Mouse (Mus musculus): ENCODE measurements at regions not wholly inside any gene's neighbourhood (a gene's known extent, or its start where the extent isn't known, plus 50 kb on each side); places are given as distances from the start of the nearest gene placed in this dataset.

DNA sequence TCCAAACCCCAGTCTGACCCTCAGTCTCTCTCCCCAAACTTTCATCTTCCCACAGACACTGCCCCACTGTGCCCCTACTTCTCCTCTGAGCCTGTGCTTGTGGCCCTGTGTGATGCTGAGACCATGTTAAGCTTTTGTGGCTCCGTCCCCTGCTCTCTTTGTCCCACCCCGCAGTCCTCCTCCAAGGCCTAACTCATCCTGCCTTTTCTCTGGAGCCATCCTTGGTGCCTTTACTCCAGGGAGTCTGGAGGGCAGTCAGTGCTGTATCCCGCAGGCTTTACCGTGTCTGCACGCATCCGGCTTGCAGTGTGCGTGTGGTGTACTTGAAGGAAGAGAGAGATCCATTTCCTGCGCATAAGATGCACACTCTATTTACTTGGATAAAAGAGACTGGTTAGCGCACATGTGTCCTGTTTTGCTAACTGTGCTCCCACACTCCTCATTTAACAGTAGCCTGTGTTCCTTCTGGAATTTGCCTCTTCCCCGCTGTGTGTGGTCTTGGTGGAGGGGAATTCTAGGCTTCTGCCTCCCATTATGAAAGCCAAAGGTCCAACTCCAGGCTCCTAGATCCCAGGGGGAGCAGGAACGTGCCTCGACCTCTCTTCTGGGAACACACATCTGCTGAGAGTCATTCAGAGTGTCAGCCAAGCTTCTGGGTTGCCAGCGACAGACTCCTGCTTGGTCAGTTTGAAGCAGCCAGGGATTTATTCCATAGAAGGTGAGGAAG lies 230.5 kb upstream of the Zmiz1 start:
- TF ChIP-seq CTCF (IDR thresholded peaks at IDR 0.05; ENCODE audit: low read depth) (no peak), EP300 (IDR thresholded peaks at IDR 0.05; ENCODE audit: low read depth) (no peak)
